Mouse (Mus musculus) kidney, postnatal 4 days (tissue): ENCODE measurements around the gene Pon1.
A peak's percentile ranks its signal among the peaks of the same experiment; 100 is the strongest.

Experiments used
- DNase-seq, 2 experiments: peaks; one replicate each; pipeline ENCODE4 v3.0.0; 2021; ENCODE audit warnings: mixed read lengths in 2 of 2

Gene Pon1

GRCm38 (mm10) chr6:5174179-5174812 is 19.4 kb downstream of the Pon1 start:
- no peak for DNase-seq

DNA sequence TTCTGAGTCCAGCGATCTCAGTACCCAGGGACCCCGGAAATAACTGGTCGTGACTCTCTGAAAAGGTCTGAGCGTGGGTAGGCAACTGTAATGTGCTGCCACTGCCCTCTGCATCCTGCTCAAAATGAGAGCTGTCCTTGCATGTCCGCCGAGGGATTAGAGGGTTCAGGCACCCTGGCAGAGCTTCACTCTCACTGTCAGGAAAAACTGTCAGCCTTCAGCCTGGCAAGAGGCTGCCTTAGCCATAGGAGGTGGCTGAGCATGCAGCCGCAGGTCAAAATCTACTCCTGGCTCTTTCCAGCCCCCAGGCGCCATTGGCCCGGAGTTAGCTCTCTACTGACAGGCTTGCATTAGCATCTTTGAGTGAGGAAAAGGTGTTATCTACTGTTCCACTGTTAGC is 21.2 kb downstream of the Pon1 start:
- peak in 1 of 2 experiments; percentile 5 for DNase-seq

GRCm38 (mm10) chr6:5171418-5171817 is 22.3 kb downstream of the Pon1 start:
- no peak for DNase-seq

- no peak for DNase-seq
These were observed 25.6 kb downstream of the Pon1 start for GRCm38 (mm10) chr6:5168158-5168557.

DNA sequence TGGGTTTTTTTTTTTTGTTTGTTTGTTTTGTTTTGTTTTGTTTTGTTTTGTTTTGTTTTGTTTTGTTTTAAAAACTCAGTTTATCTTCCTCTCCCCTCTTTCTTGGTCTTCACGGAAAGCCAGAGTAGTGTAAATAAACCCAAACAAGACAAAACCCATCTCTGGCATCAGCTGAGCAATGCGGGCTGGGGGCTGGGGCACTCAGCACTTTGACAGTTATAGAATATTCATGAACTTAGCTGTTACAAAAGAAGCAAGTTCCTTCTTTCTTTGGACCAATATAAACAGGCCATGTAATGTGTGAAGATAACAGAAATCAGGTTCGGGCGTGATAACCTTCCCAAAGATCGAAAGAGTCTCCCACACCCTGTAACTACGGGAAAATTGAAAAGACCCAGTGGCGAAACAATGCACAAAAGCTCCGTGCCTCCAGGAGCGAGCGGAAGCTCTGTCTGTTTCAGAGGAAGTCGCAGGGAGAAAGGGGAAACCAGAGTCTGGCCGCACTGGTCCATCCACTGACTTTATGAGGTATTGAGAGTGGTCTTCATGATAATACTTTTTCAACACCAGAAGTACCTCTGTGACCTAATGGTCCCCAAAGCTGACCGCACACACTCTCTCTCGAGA is 26.6 kb downstream of the Pon1 start:
- DNase-seq, result peak; percentile 13 to 35

DNA sequence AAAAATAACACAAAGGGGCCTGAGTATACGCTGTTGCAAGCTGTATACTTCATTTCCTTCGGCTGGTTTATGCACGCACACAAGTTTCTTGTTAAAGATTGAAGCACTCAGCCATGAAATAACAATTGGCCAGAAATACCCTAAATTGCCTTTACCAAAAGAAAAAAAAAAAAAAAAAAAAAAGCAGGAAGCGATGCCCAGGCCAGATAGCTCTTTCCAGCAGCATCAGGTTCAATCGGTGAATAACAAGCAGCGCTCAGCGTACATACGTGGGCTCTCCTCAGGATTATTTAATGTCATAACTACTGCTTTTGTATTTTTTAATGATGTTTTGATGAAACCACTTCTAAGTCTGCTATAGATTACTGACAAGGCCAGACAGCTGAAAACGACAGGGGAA is 28.9 kb downstream of the Pon1 start:
- DNase-seq, result no peak

- no peak for DNase-seq
These were observed 30.1 kb downstream of the Pon1 start for GRCm38 (mm10) chr6:5163507-5164144.

GRCm38 (mm10) chr6:5162052-5162451 is 31.7 kb downstream of the Pon1 start:
- DNase-seq, result no peak

DNA sequence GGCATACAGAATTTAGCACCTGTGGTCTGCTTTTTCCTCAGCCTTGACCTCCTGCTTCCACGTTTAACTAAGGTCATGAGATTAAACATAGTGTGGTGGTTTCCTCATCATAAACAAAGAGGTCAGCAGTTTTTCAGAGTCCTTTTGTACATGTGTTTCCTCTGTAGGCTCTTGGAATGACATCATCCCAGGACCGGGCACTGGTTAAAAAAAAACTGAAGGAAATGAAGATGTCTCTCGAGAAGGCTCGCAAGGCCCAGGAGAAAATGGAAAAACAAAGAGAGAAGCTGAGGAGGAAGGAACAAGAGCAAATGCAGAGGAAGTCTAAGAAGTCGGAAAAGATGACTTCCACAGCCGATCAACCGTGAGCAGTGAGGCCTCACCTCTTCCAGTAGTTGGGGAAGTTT is 34.4 kb downstream of the Pon1 start:
- peak in 1 of 2 experiments; percentile 16 for DNase-seq

DNA sequence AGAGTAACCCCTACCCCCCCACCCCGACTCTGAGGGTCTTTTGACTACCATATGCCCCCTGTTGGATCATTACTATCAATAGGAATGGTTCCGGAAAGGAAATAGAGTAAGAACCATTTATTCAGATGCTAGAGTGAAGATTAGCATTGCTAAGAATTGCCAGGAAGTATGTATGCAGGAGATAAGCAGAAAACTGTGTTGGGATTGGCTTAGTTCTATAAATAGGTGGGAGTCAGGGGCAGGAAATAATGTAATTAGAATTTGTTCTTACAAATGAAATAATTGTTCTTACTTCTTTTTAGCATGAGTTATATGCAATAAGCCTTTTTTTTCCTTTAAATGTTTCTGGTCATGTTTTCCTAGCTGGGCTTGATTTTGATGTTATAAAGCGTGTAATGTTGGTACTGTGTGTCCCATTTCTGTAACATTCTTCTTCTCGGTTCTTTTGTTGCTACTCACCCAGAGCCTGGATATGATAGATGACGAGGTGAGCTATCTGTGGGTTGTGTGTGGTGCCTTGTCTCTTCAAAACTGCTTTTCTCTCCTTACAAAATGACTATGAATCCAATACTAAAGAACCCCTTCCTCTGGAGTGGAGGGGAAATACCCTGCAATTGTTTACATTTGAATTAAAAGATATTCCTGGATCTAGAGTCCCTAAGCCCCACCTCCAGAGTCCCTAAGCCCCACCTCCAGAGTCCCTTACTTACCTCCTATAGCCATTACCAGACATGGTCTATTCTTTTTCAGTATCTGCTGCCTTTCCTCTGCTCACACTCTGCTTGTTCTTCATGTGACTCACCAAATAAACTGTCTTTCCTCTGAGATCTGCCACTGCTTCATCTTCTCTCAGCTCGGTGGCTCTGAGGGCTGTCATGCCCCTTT is 37.0 kb downstream of the Pon1 start:
- no peak for DNase-seq

DNA sequence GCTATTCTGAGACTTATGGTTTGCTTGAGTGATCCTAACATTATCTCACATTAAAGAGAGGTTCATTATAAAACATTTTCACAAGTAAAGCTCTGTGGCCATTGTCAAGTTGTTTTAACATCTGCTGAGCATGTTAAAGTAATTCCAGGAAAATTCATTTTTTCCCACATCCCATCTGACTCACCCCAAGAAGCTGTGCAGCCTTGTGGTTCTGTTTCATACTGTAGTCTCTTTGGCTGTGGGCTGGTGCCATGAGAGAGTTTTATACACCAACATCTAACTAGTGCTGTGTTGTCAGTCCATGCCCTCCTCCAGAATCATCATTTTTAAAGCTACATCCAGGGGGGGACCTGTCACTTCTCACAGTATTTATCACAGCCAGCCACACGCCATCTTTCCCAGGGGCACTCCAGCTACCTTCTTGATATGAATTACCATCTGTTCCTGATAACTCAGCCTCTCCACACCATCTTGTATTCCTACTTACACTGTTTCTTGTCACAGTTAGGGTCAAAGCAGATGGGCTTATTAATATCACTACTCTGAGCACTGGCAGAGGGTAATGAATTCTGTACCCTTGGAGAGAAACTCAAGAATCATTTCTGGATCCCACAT is 38.3 kb downstream of the Pon1 start:
- DNase-seq, result no peak

GRCm38 (mm10) chr6:5154786-5155185 is 39.0 kb downstream of the Pon1 start:
- DNase-seq, result no peak

DNA sequence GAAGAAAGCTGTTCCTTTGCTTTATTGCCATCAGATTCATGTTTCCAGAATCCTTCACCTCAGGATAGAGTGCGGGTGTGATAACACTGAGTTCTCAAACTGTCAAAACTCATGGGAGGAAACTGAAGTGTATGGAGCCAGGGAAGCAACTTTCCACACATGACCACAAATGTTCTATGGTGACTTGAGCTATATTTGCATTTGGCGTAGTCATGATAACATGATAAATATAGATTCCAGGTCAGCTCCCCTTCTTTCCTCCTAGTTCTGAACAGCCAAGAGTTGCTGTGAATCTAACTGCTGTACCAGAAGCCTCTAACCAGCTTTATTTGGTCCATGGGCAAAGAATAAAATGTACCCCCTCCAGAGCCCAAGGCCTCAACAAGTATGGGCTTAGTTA is 41.6 kb downstream of the Pon1 start:
- DNase-seq, result no peak

DNA sequence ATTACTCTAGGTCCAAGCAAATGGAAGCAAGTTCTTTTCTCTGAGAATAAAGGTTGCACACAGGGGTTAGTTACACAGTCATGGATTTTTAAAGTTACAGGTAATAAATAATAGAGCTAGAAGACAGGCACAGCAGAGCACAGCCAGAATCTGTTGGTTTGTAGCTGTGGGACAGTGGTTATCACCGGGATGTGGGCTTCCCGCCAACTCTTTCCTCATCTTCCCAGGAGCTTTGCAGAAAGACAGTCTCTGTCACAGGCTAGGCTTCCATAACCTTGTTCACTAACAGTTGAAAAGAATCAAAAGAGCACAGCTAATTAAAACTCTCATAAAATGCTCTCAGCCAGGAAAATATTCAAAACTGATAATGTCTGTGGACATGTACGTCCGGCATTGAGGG is 42.6 kb downstream of the Pon1 start:
- peak; percentile 24 to 29 for DNase-seq

DNA sequence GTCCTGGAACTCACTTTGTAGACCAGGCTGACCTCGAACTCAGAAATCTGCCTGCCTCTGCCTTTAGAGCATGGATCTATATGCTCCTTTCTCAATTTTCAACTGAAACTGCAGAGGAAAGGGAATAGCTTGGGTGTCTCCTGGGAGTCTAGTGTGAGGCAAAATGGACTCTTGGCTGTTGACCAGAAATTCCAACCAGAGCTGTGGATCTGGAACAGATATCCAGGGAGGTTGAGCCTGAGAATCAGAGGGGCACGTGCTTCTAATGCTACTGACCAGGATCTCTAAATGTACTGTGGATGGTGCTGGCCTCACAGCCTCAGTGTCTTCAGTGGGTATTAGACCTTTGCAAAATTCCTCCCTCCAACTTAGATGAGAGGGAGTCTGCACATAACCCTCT is 43.8 kb downstream of the Pon1 start:
- DNase-seq, result no peak

- DNase-seq, result no peak
These were observed 46.1 kb downstream of the Pon1 start for GRCm38 (mm10) chr6:5147488-5148142.

DNA sequence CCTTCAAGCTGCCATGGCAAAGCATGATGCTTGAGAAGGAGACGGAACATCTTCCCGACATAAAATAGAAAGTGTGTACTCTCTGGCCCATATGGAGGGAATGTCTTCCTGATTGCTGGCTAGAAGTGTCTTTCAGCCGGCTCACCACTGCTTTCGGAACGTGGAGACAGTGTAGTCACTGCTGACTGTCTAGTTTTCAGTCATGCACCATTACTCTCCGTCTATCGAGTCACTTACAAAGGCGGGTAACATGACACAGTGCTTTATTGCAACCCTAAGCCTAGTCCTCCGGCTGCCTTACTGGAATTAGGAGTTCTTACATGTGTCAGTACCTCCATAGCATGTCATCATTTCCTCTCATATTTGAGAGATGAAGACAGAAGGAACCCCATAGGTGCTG is 54.1 kb downstream of the Pon1 start:
- peak in 1 of 2 experiments; percentile 6 for DNase-seq

- peak in 1 of 2 experiments; percentile 13 for DNase-seq
These were observed 54.7 kb downstream of the Pon1 start for GRCm38 (mm10) chr6:5138875-5139631.

- DNase-seq, result peak in 1 of 2 experiments; percentile 31
These were observed 57.7 kb downstream of the Pon1 start for GRCm38 (mm10) chr6:5136046-5136445.

GRCm38 (mm10) chr6:5134986-5135385 is 58.8 kb downstream of the Pon1 start:
- DNase-seq, result no peak

DNA sequence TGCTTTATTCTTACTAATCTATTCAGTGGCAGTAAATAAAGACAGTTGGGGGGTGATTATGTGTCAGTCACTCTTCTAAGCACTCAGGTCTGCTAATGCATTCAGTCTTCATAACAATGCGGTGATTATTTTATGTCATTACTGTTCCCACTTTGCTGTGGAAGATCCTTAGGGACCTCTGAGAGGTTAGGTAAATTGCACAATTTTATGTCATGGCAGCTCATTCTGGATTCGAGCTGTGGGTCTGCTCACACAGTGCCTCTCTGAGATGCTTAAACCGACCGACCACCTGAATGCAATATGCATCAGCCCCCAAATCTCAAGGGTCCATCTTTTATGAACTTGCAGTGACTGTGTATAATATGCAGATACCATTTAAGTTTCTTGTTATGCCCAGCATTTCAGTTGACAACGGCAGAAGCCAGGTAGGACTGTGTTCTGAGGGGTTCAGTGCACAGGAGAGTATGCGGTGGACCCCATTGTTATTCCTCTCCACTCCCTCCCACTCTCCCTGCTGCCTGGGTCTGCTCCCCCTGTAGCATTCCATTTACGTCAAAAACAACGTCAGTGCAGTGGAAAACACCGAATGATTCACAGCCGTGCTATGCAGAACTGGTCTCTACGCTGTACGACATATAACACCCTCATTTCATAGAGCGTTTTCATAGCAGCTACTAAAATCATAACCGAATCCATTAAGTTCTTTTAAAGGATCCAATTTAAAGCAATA is 64.2 kb downstream of the Pon1 start:
- no peak for DNase-seq
